Mouse (Mus musculus): Measurements from ENCODE around the gene Rfx5. TPM values are rescaled to one million over a fixed set of nuclear protein-coding genes. Genes with fewer than 3 reads are reported as not detected.
A peak's percentile ranks its signal among the peaks of the same experiment; 100 is the strongest.
"Not testable (repeated sequence)": the region's sequence is repeated elsewhere in the genome, so short reads cannot be mapped to it uniquely, and the experiment has no call there.

Rfx5 gene
- total RNA-seq (2021), result 10 to 100 TPM; 23.3 to 28.2 TPM
- long read RNA-seq, experiment 1, full-length matches to known transcripts, result 9 of 18 reads
- long read RNA-seq, experiment 1, partial matches to known transcripts, result 4 of 18 reads
- long read RNA-seq, experiment 1, other reads (novel, unspliced or antisense), result 5 of 18 reads
- long read RNA-seq, experiment 2, full-length matches to known transcripts, result 4 of 12 reads
- long read RNA-seq, experiment 2, partial matches to known transcripts, result 2 of 12 reads
- long read RNA-seq, experiment 2, other reads (novel, unspliced or antisense), result 6 of 12 reads

DNA sequence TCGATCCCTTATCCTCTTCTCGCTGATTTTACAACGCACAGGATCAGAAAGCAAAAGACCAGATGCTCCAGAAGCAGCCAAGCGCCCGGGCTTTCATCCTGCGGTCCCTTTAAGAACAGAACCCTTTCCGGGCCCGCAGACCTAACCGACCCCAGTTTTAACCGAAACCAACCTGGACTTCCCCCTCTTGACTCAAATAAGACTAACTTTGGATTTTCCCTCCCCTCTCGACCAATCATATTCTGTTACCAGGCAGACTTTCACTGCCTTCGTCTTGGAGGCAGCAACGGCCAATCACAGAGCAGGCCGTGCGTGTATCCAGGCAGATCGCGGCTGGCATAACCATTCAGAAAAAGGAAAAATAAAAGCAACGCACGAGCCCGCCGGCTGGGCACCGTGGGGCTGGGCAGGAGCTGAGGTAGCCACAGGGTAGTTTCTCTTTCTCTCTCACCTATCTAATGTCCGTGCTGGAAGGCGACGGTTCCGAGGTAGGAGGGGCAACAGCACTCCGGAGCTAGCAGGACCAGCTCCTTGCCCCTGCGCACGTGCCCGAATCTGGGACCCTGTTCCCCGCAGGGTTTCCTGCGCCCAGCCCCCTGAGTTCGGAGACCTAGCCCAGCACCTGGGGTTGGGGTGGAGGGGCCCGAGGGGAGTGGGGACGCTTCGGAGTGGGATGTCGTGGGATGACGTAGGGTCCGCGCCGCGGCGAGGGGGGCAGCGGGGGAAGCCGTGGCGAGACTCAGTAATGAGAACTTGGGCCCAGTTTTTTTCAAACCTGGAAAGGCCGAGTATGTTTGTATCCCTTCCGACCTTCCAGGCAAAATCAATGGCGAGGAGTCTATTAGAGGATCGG lies at the start of gene Rfx5:
Gene Rfx5 (plus strand): TSS at position 312 of the 853 bp plus-strand sequence.
- Histone ChIP-seq H3K4me3 (peak within 1 kb of the TSS; percentile 91), H3K27ac (peak within 1 kb of the TSS; percentile 80)
- intact Hi-C loops (cut with DNase I), result loop anchor here (1.0 kb wide), 1 partner anchor 20 kb away; the partner anchor contains the start of gene Pi4kb
- no peak; the same call in 1 of the 2 replicates for TF ChIP-seq CTCF (IDR thresholded peaks at IDR 0.05)
- DNase-seq (ENCODE audit: extremely low spot score in 1 of 2, low spot score in 2 of 2), result peak; percentile 88 to 90

- not testable (repeated sequence) for H3K27ac ChIP-seq; DNase-seq (ENCODE audit: extremely low spot score in 1 of 2, low spot score in 2 of 2); H3K4me3 ChIP-seq
- peak; percentile 21 for TF ChIP-seq CTCF (IDR thresholded peaks at IDR 0.05)
- intact Hi-C loops (cut with DNase I), result loop anchor here (5.0 to 10.0 kb wide), 5 partner anchors 92 to 540 kb away; partner anchors contain the start of gene C2cd4d
Observed at GRCm38 (mm10) chr3:94904759-94905158, 49.1 kb upstream of the Rfx5 start.

DNA sequence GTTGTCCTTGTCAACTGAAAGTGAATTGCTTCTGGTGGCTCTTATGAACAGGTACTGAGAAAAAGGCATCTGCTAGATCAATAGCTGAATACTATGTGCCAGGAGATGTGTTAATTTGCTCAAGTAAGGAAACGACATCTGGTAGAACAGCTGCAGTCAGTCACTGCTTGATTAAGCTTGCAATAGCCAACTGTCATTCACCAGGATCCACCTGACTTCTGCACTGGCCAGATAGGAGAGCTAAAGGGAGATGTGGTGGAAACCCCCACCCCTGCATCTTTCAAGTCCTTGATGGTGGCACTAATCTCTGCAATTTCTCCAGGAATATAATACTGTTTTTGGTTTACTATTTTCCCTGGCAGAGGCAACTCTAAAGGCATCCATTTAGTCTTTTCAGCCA lies 47.4 kb upstream of the Rfx5 start:
- intact Hi-C loops (cut with DNase I), result loop anchor here (10.0 kb wide), 2 partner anchors 372 to 542 kb away; partner anchors contain the start of gene C2cd4d

GRCm38 (mm10) chr3:94911050-94911693 lies 42.7 kb upstream of the Rfx5 start:
- no peak for TF ChIP-seq CTCF (IDR thresholded peaks at IDR 0.05)
- H3K4me3 ChIP-seq, result no peak overlapping the region
- no peak for DNase-seq (ENCODE audit: extremely low spot score in 1 of 2, low spot score in 2 of 2)
- H3K27ac ChIP-seq, result no peak overlapping the region
- intact Hi-C loops (cut with DNase I), result no loop called here

More for the DNA sequence above, 47.4 kb upstream of the Rfx5 start:
- Histone ChIP-seq H3K4me3 (no peak overlapping the region), H3K27ac (no peak overlapping the region)
- DNase-seq (ENCODE audit: extremely low spot score in 1 of 2, low spot score in 2 of 2), result no peak
- TF ChIP-seq CTCF (IDR thresholded peaks at IDR 0.05), result no peak

DNA sequence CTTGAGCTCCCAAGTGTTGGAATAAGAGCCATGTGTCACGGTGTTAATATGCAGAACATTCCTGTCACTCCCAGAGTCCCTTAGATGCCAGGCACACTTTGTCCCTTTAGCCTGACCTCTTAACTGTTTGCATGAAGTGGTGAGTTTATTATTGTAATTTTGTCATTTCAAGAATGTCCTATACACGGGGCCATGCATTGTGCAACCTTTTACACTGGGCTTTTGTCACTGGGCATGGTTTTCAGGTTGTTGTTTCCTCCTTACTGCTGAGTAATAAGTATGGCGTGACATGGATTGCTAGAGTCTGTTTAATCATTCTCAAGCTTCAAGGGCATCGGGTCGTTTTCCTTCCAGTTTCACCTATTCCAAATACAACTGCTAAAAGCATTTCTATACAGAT lies 40.1 kb upstream of the Rfx5 start:
- H3K27ac ChIP-seq, result no peak overlapping the region
- TF ChIP-seq CTCF (IDR thresholded peaks at IDR 0.05), result no peak
- no peak overlapping the region for H3K4me3 ChIP-seq
- intact Hi-C loops (cut with DNase I), result no loop called here
- no peak for DNase-seq (ENCODE audit: extremely low spot score in 1 of 2, low spot score in 2 of 2)

GRCm38 (mm10) chr3:94915903-94916741 lies 37.8 kb upstream of the Rfx5 start:
- TF ChIP-seq CTCF (IDR thresholded peaks at IDR 0.05), result no peak
- Histone ChIP-seq H3K4me3 (no peak overlapping the region), H3K27ac (no peak overlapping the region)
- DNase-seq (ENCODE audit: extremely low spot score in 1 of 2, low spot score in 2 of 2), result no peak
- intact Hi-C loops (cut with DNase I), result no loop called here

- Histone ChIP-seq H3K27ac (no peak overlapping the region), H3K4me3 (no peak overlapping the region)
- TF ChIP-seq CTCF (IDR thresholded peaks at IDR 0.05), result no peak
- DNase-seq (ENCODE audit: extremely low spot score in 1 of 2, low spot score in 2 of 2), result peak; percentile 34 to 41
- intact Hi-C loops (cut with DNase I), result no loop called here
Observed at GRCm38 (mm10) chr3:94917816-94918361, 36.0 kb upstream of the Rfx5 start.

DNA sequence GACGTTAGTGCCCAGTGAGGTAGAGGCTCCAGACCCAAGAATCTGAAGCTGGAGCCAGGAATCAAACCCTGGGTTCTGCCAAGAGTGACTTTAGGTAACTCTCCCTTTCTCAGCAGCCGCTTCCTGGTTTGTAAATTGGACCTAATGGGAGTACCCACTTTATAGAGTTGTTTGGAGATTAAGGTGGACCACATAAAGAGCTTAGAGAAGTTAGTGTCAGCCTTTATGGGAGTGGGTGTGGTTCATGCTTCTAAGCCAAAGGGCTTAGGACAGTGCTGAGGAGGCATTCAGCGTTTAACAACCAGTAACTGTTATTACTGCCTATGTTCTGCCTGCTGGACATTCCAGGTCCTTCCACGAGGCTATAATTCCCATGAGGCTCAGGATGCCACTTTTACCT lies 35.0 kb upstream of the Rfx5 start:
- intact Hi-C loops (cut with DNase I), result no loop called here
- no peak for DNase-seq (ENCODE audit: extremely low spot score in 1 of 2, low spot score in 2 of 2)
- Histone ChIP-seq H3K27ac (no peak overlapping the region), H3K4me3 (no peak overlapping the region)
- no peak for TF ChIP-seq CTCF (IDR thresholded peaks at IDR 0.05)

DNA sequence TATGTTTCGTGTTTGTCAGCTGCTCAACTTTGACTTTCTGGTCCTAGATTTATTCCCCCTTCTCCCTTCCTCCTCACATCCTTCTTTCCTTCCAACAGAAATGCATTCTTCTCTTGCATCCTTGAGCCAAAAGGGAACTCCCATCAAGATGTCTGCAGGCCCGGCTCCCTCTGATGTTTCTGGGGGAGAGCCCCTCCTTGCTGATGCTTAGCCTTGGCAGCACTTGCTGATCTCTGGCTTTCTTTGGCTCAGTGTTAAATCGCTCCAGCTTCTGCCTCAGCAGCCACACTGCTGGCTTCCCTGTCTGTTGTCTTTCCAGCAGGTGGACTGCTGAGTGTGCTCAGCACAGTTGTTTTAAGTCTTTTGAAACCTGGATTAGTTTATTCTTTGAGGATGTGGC lies 32.8 kb upstream of the Rfx5 start:
- TF ChIP-seq CTCF (IDR thresholded peaks at IDR 0.05), result no peak
- intact Hi-C loops (cut with DNase I), result no loop called here
- no peak for DNase-seq (ENCODE audit: extremely low spot score in 1 of 2, low spot score in 2 of 2)

DNA sequence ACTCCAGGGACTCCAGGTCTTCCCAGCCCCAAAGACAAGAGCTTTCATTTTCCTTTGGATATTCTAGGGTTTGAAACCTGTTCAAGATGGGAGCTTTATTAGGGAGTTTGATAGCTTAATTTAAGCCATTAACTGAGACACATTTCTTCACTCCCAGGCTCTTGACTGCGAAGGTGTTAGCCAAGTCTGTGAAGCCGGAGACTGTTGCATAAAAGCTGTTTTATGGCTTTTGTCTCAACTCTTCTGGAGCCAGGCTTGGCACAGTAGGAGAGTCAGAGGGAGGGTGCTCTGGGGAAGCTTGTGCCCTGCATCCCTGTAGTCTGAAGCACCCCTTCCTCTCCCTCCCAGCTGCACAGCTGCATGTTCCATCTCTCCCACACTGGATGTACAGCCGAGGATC lies 31.5 kb upstream of the Rfx5 start:
- TF ChIP-seq CTCF (IDR thresholded peaks at IDR 0.05), result no peak
- H3K27ac ChIP-seq, result no peak overlapping the region
- no peak overlapping the region for H3K4me3 ChIP-seq
- no peak for DNase-seq (ENCODE audit: extremely low spot score in 1 of 2, low spot score in 2 of 2)
- intact Hi-C loops (cut with DNase I), result no loop called here

More for the DNA sequence above, 32.8 kb upstream of the Rfx5 start:
- Histone ChIP-seq H3K4me3 (no peak overlapping the region), H3K27ac (no peak overlapping the region)

GRCm38 (mm10) chr3:94924688-94925087 lies 29.2 kb upstream of the Rfx5 start:
- no peak overlapping the region for H3K4me3 ChIP-seq
- no peak for DNase-seq (ENCODE audit: extremely low spot score in 1 of 2, low spot score in 2 of 2)
- TF ChIP-seq CTCF (IDR thresholded peaks at IDR 0.05), result no peak
- H3K27ac ChIP-seq, result no peak overlapping the region
- intact Hi-C loops (cut with DNase I), result no loop called here

GRCm38 (mm10) chr3:94926301-94926736 lies 27.6 kb upstream of the Rfx5 start:
- intact Hi-C loops (cut with DNase I); DNase-seq (ENCODE audit: extremely low spot score in 1 of 2, low spot score in 2 of 2); H3K27ac ChIP-seq; H3K4me3 ChIP-seq: not testable (repeated sequence)

- H3K27ac ChIP-seq; DNase-seq (ENCODE audit: extremely low spot score in 1 of 2, low spot score in 2 of 2); intact Hi-C loops (cut with DNase I); H3K4me3 ChIP-seq: not testable (repeated sequence)
Observed at GRCm38 (mm10) chr3:94928979-94929378, 24.9 kb upstream of the Rfx5 start.

GRCm38 (mm10) chr3:94930386-94931266 lies 23.2 kb upstream of the Rfx5 start:
- not testable (repeated sequence) for DNase-seq (ENCODE audit: extremely low spot score in 1 of 2, low spot score in 2 of 2); H3K27ac ChIP-seq; H3K4me3 ChIP-seq
- intact Hi-C loops (cut with DNase I), result loop anchor here (10.0 kb wide), 1 partner anchor 236 kb away; the partner anchor contains the start of gene Selenbp2
